Mouse (Mus musculus): Measurements from ENCODE around the gene Ube2f.

Gene Ube2f

DNA sequence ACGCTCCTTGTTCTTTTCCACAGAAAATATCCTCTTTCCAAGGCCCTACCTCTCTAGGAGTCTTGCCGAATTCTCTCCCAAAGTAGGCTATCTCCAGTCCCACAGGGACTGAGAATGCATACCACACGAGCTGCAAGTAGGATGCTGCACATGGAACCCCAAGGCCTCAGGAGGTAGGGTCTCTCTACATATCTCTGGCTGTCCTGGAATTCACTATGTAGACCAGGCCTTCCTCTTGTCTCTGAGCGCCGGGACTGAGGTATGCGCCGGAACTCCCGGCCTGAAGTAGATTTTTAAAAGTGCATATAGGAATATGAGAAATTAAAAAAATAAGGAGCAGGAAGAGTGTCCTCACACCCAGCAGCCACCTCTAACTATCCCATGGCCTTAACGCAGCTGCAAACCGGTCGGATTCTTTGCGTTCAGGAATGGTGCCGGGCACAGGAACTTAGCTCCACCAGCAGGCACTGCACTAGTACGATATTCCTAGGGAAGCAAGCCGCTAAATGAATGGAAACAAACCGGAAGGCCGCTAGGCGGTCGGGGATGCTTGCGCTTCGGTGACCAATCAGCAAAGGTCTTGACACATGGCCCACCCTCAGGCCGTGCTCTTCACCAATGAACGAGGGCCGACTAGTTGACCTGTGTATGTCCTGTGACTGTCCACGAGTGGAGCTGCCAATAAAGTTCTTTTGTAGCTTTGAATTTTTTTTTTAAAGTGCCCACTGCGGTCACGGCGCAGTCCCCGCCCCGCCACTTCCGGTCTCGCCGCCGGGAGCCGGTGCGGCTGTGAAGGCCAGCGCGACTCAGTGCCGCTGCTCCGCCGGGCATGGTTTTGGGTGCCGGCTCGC lies at the start of gene Ube2f:
Ube2f (plus strand) TSS at position 741 of the 851 bp plus-strand sequence.
- peak; percentile 94 to 96 for DNase-seq

DNA sequence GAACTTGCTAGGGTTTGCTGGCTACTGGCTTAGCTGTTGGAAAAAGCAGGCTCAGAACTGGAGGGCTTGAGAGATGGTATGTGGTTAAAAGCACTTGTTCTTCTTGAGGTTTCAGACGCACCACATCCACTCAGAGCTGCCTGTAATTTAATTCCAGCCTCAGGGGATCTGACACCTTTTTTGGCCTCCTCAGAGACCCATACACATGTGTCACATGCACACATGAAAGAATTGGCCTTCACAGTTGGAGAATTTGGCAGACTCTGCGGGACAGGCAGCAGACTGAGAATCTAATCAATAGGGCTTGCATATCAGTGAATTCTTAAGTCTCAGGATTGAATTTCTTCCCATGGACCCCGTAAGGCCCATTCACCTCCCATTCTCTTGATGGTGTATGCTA lies 49.0 kb upstream of the Ube2f start:
- DNase-seq: no peak

DNA sequence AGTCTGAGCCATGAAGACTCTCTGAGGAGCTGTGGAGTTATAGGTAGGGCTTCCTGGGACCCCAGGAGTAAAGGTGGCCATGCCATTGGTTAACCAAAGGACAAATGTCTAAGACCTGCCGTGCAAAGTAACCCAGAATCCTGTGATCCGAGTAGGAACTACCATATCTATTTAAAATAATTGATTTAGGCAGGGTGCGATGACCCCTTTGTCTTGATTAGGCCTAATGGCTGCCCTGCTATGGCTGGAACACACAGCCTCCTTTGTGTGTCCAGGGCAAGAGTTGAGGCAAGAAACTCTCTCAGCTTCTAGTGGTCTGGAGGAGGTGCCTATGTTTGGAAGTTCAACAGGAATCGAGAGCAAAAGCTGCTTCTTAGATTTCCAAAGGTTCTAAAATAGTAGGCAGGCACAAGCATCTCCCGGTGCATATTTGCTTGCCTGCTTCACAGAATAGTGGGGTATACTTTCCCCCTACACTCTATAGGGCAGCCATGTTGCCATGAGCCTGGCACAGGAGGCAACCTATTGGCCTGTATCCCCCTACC lies 45.8 kb upstream of the Ube2f start:
- DNase-seq: no peak

DNA sequence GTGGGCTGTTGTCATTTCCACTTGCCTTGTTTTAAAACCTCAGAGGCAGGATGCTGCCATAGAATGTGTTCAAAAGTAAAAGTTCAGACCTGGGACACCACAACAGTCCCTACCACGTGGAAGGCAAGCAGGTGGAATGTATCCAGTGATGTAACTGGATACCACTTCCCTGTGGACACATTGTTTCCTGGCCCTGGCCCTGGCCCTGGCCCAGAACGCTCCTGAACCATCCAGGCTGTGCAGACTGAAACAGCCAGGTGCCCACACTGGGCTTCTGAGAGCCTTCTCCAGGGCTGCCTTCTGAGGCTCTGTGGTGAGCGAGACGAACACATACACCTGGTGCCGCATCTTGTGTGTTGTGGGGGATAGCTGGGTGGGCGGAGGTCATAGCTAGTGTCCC lies 44.5 kb upstream of the Ube2f start:
- peak; percentile 25 to 27 for DNase-seq

DNA sequence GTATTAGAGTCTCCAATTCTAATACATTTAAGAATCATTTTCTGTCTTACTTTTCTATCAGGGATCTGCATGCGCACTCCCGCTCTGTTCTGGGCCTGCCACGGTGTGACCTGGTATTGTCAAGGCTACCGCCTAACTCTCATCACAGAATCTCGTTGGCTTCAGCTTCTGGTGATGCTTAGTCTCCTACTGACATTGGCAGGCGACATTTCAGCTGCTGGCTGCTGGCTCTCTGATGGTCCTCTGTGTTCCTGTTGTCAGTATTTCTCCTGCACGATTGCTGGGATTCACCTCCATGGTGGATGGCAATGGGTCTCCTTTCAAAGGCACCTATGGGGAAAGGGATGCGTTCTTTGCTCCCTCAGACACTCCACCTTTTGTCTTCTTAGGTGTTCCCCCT lies 43.8 kb upstream of the Ube2f start:
- peak; percentile 52 to 53 for DNase-seq

DNA sequence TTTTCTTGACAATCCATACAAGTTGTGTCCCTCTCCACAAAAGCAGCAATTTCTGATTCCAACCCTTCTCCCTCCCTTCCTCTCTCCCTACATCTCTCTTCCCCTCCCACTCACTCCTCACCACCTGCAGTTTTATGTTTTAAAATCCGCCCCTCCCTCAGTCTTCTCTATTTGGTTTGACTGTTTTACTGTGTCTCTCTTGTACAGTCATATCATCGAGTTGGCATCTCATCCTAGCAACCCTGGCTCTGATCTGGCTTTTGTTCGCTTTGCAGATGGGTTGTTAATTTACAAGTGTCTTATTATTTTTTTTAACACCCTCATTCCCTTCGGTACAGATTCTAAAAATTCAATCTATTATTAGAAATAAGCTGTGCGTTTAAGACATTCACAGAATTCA lies 43.2 kb upstream of the Ube2f start:
- peak in 1 of 2 experiments; percentile 13 for DNase-seq

DNA sequence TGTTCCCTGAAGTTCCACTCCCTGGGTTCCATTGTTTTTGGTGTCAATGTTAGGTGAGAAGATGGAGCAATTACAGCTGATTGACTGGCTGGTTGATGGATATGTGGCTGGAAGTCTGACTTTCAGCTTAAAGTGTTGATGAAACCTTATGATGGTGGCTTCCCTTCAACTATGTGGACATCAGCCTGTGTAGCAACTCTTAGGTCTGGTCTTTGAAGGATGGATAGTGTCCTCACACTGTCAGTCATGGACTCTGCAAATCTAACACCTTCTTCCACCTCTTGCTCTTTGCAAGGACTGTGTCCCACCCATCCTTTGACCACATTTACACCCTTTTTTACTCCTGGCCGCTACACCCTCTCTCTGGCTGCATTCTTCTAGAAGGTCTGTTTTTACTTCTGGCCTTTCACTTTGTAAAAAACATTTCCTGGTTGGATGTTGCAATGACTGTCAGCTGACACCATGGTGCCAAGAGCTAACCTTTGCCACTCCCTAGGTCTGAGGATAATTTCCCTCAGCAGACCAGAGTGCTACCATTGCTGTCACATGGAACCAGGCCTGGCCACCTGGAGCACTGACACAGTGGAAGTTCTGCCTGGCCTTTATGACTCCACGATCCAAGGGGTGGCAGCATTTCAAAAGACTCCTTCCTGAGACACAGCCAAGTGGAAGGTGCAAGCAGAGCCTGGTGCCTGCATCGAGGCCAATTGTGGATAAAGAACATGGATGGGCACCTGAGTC lies 42.6 kb upstream of the Ube2f start:
- DNase-seq: peak; percentile 53 to 64

DNA sequence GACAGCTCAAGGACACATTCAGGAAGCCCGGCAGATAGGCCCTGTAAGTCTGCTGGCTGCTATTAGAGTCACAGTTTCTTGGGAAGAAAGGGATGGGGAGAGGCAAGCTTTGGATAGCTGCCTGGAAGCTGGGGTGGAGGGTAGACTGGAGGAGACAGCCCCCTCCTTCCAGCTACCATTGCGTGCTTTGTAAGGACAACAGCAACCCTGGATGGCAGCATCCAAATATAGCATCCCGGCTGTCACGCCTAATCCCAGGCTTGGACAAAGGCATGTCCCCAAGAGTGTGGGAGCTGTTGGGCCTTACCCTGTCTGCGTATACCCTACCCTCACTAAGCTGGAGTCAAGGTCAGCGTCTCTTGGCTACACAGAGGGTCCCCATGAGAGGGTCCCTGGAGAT lies 40.8 kb upstream of the Ube2f start:
- DNase-seq: peak; percentile 64 to 72

DNA sequence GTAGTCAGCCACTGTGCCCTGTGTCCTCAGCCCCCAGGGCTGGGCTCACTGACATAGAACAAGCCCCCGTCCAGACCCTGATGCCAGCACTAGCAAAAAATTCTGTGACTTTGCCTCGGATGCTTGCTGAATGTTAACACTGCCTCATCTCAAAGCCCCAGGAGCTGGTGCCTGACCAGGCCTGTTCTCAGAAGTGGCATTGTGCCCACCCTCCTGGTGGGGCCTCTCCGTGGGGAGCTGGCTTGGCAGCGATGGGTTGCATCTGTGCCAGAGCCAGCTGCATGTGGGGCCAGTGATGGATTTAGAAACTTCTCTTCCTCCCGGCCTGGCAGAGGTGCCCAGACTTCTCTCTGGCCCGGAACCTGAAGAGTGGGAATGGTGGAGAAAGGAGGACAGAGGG lies 40.3 kb upstream of the Ube2f start:
- peak; percentile 73 to 82 for DNase-seq

DNA sequence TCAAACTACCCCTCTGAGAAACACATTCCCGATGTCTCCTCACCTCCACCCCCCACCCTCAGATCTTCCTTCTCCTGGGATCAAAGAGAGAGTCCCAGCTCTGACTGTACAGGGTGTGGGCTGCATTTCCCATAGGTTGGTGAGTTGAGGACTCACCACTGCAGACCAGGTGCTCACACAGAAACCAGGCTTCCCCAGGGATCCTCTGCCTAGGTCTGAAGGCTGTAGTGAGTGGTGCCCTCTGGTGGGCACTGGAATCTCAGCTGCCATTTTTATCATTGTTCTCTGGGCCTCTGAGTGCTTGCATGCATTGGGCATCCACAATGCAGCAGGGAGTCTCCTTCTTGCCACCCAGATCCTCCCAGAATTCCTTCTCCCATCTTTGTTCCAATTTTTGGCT lies 39.0 kb upstream of the Ube2f start:
- peak; percentile 75 to 77 for DNase-seq

DNA sequence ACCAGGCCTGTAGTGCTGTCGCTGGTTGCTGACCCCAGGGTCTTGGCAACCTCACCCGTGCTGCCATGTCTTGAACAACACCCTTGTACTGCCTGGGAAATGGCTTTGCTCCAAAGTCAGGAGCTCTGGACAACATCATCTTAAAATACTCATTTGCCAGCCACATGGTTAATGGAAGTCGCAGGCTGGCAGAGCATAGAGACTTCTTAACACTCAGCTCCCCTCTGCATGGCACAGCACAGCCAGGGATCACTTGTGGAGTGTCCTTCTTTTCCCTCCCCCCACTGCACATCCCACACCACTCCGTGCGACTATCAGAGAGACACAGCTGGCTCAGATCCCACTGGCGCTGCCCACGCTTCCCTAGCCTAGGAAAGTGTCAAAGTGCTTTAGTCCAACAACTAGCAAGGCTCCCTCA lies 38.5 kb upstream of the Ube2f start:
- DNase-seq: peak; percentile 56 to 62

DNA sequence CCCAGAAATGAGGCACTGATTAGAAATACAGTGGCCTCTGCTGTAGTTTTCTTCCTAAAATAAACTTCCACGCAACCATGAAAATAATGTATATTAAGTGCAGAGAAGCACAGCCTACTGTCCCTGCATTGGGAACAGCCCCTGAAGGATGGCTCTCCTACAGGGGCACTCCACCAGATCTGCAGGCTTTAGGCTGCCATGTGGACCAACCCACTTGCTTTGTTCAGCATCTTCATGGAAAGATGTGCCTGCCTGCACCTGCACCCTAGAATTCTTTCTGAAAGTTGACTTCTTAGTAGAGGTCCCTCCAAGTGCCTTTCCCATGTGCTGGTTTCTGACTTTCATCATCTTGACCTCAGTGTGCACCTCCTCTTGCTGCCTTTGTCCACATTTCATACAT lies 34.8 kb upstream of the Ube2f start:
- no peak for DNase-seq

DNA sequence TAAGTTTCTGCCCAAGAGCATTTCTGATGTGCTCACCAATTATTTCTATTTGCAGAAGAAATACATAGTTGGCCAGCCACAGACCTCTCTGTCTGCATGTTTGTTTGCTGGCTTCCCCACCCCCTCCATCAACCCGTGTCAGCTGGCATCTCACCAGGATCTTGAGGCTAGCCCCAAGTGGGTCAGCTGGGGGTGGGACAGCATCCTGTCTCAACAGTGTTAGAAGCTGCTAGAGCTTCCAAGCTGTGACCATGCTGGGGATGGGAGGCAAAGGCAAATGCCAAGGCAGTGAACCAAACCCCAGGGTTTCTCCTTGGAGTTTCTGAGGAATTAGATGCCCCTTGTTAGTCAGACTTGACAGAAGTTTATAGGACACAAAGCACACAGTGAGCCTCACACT lies 34.1 kb upstream of the Ube2f start:
- peak; percentile 48 to 60 for DNase-seq

DNA sequence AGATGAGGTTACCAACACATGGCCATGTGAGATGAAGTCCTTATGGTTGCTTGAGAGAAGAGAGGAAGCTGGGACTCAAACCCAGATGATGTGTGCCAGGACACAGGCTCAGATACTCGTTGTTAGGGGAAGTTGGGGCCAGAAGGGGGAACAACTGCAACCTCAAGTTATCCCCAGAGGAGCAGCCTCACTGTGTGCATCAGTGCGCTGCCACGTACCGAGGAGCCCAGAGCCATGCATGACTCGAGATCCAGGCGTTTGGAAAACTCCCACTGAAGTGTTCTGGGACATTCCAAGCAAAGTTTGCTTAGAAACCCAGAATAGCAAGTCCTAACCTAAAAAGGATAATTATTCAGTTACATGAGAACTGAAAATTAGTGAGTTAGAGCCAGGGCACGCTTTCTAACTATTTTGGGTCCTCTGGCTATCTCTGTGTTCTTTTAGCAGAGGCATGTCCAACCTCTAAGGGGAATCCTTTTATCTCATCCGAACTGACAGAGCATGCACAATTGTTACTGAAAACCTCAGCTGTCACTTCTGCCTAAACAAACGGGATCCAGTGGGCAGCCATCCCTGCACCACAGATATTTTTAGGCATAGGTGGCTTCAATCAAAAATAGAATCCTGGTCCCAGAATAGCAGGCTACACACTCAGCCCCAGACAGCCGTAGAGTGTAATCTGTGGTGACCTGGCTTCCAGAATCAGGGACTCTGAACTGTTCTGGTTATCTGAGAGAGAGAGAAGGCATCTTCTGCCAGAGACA lies 33.4 kb upstream of the Ube2f start:
- DNase-seq: peak; percentile 27 to 30

DNA sequence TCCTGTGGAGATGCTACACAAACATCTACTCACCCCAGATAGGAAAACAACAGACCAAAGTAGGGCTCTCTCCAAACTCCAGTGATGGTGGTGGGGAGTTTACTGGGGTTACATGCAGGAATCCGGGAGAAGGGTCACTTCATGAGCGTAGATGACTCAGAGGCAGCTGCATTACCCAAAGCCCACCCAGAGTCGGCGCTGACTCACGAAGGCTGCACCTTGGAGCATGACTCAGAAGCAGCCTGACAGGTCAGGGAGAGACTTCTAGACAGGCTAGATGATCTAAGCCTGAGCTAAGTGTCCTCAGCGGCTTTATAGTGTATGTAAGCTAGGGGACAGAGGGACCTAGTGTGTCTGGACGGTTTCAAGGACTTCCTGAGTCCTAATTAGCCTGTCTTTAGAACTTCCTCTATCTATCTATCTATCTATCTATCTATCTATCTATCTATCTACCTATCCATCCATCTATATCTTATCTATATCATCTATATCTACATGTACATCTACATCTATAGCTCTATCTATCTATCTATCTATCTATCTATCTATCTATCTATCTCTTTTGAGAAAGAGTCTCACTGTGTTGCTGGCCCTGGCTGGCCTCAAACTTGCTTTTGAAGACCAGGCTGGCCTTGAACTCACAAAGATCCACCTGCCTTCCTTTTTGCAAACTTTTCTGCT lies 30.3 kb upstream of the Ube2f start:
- DNase-seq: no peak

DNA sequence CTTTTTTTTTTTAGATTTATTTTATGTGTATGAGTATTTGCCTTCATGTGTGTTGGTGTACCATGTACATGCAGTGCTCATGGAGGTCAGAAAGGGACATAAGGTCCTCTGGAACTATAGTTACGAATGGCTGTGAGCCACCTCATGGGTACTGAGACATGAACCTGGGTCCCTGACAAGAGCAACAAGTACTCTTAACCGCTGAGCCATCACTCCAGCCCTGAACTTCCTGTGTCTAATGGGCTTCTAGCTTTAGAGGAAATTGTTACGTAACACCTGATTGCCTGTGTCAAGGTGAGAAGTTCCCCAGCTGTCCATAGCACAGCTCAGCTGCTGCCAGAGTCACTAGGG lies 29.8 kb upstream of the Ube2f start:
- no peak for DNase-seq

DNA sequence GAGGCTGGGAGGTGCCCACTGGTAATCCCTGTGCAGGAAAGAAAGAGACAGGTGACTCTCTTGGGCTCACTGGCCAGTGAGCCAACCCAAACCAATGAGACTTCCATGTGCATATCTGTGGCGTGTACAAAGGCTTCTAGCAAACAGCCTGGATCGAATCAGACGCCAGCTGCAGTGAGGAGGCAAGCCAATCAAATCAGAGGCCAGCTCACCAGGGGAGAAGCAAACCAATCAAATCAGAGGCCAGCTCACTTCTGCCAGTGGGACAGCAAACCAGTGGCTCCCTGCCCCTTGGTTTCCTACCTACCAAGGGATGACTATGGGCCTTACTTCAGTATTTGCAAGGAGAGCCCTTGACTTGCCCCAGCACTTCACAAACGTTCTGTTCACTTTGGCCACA lies 23.5 kb upstream of the Ube2f start:
- DNase-seq: peak; percentile 19 to 28

DNA sequence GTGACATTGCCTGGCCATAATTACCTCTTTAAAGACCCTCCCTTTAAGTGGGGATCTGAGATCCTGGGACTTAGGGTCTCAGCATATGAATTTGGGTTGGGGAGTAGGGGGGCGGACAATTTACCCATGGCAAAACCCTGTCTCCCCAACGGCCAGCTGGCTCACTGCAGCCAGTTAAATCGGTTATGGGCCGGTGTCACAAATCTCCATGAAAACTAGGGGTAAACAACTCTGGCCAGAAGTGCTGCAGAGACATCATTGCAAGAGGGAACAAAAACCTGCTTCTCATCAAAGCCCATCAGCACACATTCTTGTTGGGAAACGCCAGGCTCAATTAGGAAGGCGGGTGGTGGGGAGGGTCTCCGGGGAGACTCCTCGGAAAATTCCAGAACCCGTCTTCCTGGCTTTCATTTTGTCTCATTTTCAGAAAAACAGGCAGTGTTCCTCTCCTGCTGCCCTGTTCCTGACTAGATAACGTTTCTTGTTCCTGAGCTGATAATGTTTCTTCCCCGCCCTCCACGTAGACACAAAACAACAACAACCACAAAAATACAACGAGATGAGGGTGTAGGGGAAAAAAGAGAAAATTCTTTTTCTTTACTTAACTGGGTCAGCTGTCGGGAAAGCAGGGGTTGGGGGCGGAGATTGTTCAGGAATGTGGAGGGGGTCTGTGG lies 22.6 kb upstream of the Ube2f start:
- DNase-seq: no peak

DNA sequence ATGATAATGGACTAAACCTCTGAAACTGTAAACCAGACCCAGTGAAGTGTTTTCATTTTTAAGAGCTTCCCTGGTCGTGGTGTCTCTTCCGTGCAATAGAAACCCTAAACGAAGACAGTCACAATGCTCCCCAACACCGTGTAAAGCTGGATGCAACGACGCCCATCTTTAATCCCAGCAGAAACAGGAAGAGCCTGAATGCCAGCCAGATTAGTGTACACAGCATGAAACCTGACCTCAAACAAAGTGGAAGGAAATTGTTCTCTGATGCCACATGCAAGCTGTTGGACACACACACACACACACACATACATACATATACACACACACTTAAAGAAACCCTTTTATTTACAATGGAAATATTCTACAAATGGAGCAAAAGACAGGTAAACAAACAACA lies 19.0 kb upstream of the Ube2f start:
- DNase-seq: no peak

DNA sequence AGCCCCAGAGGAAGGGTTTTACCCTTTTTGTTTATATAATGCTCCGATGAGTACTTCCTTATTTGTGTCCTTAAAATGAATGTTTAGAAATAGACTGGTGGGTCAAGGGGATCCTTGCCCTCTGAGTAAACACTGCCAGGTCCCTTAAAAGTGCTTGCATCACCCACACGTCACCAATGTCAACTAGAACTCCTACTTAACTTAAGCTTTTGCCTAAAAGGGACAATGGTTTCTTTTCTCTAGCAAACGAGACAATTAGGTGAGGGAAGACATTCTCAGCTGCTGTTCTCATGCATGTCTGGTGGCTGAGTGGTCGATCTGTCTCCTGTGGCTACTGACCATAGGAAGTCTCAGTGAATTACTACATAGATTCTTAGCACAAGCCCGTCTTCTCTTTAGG lies 18.2 kb upstream of the Ube2f start:
- no peak for DNase-seq

DNA sequence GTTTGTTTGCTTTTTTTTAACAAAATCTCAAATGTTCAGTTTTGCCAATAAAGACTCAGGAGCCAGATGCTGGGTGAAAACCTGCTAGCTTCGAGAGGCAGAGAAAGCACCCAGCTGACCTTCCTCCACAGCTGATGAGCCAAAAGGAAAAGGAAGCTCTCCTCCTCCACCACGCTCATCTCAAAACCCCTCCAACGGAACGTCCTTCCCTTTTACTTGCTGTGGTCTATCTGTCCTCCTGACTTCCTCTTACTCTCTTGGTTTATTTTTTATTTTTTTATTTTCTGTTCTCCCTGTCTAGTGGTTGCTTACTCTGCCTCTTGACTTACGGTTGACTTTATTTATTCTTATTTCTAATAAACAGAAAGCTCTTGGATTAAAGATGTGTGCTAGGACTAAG lies 14.7 kb upstream of the Ube2f start:
- DNase-seq: no peak

DNA sequence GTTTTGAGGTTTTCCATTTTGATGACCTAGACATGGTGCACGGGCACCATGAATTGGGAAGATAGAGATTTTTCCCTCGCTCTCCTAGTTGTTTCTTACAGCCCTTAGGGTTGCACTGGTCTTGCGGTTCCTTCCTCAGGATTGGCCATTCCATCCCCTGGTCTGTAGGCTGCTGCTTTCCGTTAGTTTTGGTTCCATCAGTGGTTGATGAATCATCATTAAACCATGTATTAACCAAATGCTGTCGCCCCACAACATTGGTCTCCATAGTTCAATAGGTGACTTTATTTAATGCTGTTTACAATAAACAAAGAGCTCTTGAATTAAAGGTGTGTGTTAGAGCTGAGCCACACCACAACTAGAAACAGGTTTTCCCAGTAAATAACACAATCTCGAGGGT lies 12.4 kb upstream of the Ube2f start:
- no peak for DNase-seq

All from cerebellum, postnatal 10 days (tissue).